Mouse (Mus musculus): ENCODE measurements at regions not wholly inside any gene's neighbourhood (a gene's known extent, or its start where the extent isn't known, plus 50 kb on each side); places are given as distances from the start of the nearest gene placed in this dataset.
A peak's percentile ranks its signal among the peaks of the same experiment; 100 is the strongest.

GRCm38 (mm10) chr4:127419062-127419785 lies 61.2 kb upstream of the Gjb5 start:
- TF ChIP-seq CTCF (IDR thresholded peaks at IDR 0.05): peak; percentile 3; the same call in 1 of the 2 replicates
- no peak for TF ChIP-seq EP300 (IDR thresholded peaks at IDR 0.05)

Data from lung, postnatal 0 days (tissue).